Mouse (Mus musculus): ENCODE data around the gene Slc25a47. TPM values are rescaled to one million over a fixed set of nuclear protein-coding genes. Genes with fewer than 3 reads are reported as not detected.
A peak's percentile ranks its signal among the peaks of the same experiment; 100 is the strongest.

Slc25a47 gene
- 10 to 100 TPM; 12.4 to 13.3 TPM for total RNA-seq (2021)

DNA sequence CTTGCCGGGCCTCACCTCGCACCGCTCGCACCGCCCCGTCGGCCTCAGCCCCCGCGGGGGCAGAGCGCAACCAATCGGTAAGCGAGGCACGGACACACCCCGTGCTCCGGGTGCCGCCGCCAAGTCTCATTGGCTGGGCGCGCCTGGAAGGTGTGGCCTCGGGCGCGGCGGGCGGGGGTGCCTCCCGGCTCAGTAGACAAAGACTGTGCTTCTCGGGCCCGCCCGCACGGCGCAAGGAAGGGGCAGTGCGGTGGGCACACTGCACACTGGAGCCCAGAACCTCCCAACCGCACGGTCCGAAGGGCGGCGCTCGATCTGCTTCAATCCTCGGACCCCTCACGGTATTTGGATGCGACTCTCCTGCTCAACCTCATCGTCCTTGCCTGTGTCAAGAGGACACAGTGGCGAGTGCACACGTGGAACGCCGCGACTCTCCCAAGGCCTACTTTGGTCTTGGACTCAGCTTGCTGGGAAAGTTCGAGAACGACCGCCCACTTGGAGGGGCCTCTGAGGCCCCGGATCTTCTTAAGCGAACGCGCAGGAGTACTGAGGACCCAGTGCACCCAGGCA is at the start of gene Slc25a47, which contains the start of gene Slc25a29:
TSS of gene Slc25a47 (plus strand) at position 207 of the 570 bp plus-strand sequence.
TSS of gene Slc25a29 (minus strand) at position 44 of the 570 bp plus-strand sequence.
- DNase-seq: peak; percentile 99
- intact Hi-C loops (cut with DNase I): no loop called here

DNA sequence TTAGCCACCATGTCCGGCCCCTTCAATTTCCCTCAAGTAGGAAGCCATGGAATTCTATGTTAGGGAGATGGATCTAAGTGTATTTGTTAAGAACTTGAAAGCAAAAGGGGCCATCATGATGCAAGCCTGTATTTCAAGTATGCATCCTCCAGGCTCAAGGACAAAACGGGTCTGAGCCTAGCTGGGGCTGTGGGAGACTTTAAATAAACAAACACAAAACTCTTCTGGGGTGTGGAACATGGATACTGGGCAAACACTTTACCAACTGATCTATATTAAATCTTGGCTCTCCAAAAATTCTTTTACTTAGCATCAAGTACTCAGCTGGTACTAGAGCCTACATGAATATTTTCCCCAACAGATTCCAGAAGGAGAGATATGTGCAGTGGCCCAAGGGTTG is 48.5 kb upstream of the Slc25a47 start:
- no peak for DNase-seq
- intact Hi-C loops (cut with DNase I): no loop called here

DNA sequence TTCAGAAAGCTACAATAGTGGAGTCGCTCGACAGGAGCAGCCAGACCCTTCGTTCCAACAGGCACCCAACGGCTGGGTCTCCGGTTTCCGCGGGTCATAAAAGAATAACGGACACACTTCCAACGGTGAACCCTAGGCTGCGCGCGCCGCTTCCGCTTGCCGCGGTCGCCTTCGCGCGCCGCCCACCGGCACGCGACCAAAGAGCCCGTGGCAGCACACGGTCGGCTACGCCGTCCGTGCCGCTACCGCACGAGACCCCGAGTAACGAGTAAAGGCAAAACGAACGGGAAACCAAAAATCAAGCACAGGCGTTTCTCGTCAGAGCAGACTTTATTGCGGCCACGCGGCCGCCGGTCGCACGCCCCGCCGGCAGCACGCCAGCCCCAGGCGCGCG is 43.7 kb upstream of the Slc25a47 start:
- intact Hi-C loops (cut with DNase I): no loop called here
- DNase-seq: peak; percentile 85

- intact Hi-C loops (cut with DNase I): no loop called here
Measured at GRCm38 (mm10) chr12:108792546-108793452, 43.0 kb upstream of the Slc25a47 start, which contains the start of gene Yy1. TSS of gene Yy1 (plus strand) at chr12:108792973.

DNA sequence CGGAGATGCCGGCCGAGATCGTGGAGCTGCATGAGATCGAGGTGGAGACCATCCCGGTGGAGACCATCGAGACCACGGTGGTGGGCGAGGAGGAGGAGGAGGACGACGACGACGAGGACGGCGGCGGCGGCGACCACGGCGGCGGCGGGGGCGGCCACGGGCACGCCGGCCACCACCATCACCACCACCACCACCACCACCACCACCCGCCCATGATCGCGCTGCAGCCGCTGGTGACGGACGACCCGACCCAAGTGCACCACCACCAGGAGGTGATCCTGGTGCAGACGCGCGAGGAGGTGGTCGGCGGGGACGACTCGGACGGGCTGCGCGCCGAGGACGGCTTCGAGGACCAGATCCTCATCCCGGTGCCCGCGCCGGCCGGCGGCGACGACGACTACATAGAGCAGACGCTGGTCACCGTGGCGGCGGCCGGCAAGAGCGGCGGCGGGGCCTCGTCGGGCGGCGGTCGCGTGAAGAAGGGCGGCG is 42.3 kb upstream of the Slc25a47 start:
- peak; percentile 37 for DNase-seq
- intact Hi-C loops (cut with DNase I): no loop called here

More at GRCm38 (mm10) chr12:108792546-108793452, 43.0 kb upstream of the Slc25a47 start, which contains the start of gene Yy1:
- DNase-seq: peak; percentile 99

GRCm38 (mm10) chr12:108794078-108794711 is 41.7 kb upstream of the Slc25a47 start:
- peak; percentile 87 for DNase-seq
- intact Hi-C loops (cut with DNase I): no loop called here

DNA sequence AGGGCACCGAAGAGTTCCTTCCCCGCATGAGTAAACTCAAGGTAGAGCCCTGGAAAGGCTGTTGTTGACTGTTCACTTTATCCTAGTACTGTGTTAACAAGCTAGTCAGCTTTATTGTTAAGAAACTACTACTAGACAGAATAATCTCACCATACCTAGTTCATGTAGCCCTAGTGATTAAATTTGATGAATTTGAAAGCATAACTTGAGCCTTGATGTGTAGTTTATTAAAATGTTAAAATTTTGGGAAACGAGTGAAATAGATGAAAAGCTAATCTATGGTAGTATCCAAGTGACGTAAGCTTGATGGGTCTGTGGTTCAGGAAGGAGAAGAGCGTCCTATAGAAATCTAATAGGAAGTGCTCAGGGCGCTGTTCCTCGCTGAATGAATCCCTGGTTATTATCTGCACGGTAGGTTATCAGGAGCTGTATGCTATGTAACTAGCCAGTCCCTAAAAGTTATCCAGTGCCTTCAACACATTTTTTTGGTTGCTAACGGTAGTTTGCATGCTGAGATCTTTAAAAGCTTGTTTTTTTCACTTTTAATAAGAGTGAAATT is 40.8 kb upstream of the Slc25a47 start:
- no peak for DNase-seq
- intact Hi-C loops (cut with DNase I): no loop called here

DNA sequence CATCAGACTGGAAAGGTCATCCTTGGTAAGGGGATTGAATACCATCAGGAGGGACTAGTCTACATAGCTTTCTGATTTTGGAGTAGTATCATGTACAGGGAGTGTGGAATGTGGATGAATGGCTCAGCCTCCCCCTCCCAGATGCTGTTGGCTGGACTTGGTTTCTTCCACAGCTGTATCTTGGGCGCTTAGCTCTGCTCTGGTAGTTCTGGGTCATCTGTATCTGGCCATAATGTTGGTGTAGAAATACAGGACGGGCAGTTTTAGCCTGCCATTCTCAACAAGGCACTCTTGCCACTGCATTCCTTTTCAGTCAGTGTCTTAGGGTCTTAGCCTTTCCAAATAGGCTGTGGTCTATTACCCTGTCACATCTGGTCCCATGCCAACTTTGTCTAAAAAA is 34.2 kb upstream of the Slc25a47 start:
- intact Hi-C loops (cut with DNase I): no loop called here

GRCm38 (mm10) chr12:108804388-108804787 is 31.5 kb upstream of the Slc25a47 start:
- no peak for DNase-seq
- intact Hi-C loops (cut with DNase I): no loop called here

More for the DNA sequence above, 34.2 kb upstream of the Slc25a47 start:
- DNase-seq: no peak

- intact Hi-C loops (cut with DNase I): no loop called here
- DNase-seq: no peak
Measured at GRCm38 (mm10) chr12:108808465-108808864, 27.4 kb upstream of the Slc25a47 start.

- DNase-seq: no peak
- intact Hi-C loops (cut with DNase I): no loop called here
Measured at GRCm38 (mm10) chr12:108809771-108810170, 26.1 kb upstream of the Slc25a47 start.

DNA sequence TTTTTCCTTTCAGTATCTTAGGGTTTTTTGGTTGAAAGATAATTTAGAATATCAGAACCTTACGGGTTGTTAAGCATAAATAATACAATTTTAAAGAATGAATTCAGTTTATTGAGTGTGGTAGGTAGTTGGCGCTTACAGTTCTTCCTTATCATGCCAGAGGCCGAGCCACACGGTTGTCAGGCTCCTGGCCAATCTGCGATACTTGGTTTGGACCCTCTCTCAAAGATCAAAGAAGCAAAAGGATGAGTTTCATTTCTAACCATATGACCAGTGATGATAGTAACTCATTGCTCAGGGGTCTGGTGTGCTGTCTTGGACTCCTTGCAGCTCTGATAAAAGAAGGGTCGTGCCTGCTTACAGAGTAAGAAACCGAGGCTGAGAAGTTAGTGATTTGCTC is 25.5 kb upstream of the Slc25a47 start:
- no peak for DNase-seq
- intact Hi-C loops (cut with DNase I): no loop called here

- intact Hi-C loops (cut with DNase I): no loop called here
- no peak for DNase-seq
Measured at GRCm38 (mm10) chr12:108811133-108811532, 24.7 kb upstream of the Slc25a47 start.

DNA sequence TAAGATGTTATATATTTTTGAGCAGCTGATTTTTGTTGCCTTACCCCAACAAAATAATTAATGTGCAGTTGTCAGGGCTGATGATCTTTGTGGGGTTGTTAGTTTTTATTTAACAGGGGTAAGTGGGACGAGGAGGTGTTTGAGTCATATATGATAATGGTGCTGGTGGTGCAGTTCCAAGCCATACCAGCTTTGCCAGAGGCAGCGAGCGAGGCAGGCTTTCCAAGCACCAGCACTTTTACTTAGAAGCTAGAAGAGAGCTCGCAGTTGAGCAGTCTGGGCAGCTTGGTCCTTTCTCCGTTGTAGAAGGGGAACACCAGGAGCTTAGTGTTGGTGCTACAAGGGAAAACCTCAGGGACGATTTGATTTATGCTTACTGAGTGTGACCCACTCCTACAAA is 23.4 kb upstream of the Slc25a47 start:
- DNase-seq: no peak
- intact Hi-C loops (cut with DNase I): no loop called here

- intact Hi-C loops (cut with DNase I): no loop called here
- no peak for DNase-seq
Measured at GRCm38 (mm10) chr12:108814470-108814869, 21.4 kb upstream of the Slc25a47 start.

GRCm38 (mm10) chr12:108816569-108816968 is 19.3 kb upstream of the Slc25a47 start:
- DNase-seq: no peak
- intact Hi-C loops (cut with DNase I): no loop called here

DNA sequence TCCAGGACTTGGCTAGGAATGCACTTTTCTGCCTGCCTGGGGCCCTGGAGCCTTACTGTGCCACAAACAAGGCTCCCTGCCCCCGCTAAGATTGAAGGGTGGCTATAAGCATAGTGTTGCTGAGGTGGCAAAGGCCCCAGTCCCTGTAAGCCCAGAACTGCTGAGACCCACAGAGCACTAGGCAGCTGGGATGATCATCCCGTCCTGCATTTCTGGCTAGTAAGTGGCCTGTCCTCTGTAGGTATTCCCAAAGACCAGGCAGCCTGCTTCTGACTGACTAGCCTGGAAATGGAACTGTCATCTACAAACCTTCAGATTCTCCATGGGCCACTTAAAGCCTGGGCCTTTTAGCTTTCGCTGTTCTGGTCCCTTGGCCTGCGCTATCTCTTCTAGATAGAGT is 15.4 kb upstream of the Slc25a47 start:
- intact Hi-C loops (cut with DNase I): no loop called here
- DNase-seq: no peak

- DNase-seq: no peak
- intact Hi-C loops (cut with DNase I): no loop called here
Measured at GRCm38 (mm10) chr12:108823036-108823435, 12.8 kb upstream of the Slc25a47 start.

DNA sequence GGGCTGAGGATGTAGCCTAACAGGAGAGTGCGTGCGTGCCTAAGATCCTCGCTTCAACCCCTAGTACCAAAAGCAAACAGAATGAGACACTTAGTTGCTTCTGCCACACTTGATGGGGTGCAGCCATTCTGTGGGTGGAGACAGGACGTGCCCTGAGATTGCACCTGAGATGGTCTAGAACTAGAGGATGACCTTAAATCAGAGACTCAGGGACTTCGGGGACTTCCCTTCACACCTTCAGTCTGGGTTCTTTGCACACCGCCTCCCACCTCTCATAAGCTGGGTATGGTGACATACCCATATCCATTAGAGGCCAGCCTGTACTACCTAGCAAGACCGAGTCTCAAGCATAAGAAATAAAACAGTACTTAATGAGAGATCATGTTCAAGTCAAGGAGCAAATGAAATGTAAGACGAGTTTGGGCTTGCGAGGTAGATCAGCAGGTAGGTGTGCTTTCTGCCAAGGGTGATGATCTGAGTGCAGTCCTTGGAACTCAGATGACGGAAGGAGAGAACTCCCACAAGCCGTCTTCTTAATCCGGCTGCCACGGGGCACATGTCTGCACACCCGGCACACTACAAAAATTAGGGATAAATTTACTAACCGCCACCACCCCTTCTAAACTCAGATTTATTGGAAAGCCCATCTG is 11.5 kb upstream of the Slc25a47 start:
- DNase-seq: no peak
- intact Hi-C loops (cut with DNase I): no loop called here

DNA sequence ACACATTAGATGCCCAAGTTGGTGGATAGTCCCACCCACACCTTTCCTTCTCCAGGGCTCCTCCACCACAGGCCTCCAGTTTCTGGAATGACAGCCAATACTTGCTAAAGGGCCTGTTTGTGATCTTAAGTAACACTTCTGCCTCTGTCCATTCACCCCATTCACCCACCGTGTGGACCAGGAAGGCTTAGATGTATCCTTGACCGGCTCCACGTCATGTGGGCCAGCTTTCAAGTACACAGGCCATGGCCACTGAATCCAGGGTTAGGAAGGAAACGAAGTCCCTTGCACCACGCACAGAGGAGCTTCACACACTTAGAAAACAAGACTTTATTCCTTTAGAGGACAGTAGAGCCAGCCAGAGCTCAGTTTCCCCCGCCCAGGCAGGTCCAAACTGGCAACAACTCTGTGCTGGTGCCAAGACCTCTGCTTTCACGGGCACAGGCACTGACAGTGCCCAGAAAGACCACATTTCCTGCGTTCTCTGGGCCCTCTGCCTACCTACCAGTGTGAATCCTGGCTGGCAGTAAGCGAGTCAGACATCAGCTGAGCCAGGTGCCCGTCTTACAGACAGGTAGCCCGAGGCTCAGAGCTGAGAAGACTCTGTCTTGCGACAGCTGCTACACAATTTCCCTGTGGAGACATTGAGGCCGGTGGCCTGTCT is 10.2 kb upstream of the Slc25a47 start:
- intact Hi-C loops (cut with DNase I): no loop called here
- DNase-seq: no peak

Measured in left cerebral cortex, postnatal 4 days (tissue).